Mouse (Mus musculus): Measurements from ENCODE around the gene Cd59a. TPM values are rescaled to one million over a fixed set of nuclear protein-coding genes. Genes with fewer than 3 reads are reported as not detected.
"Not testable (repeated sequence)": the region's sequence is repeated elsewhere in the genome, so short reads cannot be mapped to it uniquely, and the experiment has no call there.

Gene Cd59a
- 51.5 and 53.5 TPM in 2 replicates for polyA plus RNA-seq (2015; fragmentation: Nextera tagmentation; extraction: Ambion mirVana)

DNA sequence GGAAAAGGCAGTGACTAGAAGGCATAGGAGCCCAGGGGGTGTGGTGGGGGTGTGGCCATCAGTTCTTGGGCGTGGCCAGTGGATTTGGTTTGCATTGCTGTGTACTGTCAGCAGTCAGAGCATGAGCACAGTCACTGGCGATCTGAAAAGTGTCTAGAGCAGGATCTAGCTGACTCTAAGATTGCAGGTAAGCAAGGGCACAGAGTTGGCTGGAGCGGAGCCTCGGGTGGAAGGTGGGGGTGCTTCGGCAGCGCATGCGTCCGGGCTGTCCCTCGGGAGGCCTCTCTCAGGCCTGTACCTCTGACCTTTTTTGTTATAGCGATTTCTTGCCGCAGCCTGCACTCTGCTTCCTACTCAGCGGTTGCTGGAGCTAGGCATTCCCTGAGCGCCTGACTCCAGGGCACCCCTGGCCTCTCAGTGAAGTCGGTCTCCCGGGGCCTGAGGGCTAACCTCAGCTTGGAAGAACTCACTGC, at the start of gene Cd59a:
Gene Cd59a (plus strand): TSS at position 61 of the 473 bp plus-strand sequence.
- WGBS = 5% methylated on average over 15 of the region's 15 CpGs
- peaks cover 11% of the 10 kb centered on the region for H3K4me1 ChIP-seq (ENCODE audit: control insufficient read depth, insufficient read depth, low read length)
- no peaks in the 10 kb centered on the region for H3K27me3 ChIP-seq (ENCODE audit: control insufficient read depth, insufficient read depth, low read length)
- peak within 1 kb of the TSS; percentile 88 for H3K27ac ChIP-seq (ENCODE audit: low read length)
- H3K9ac ChIP-seq (ENCODE audit: low read length) = peak within 1 kb of the TSS; percentile 74
- no peaks in the 10 kb centered on the region for H3K9me3 ChIP-seq (replicated peaks; ENCODE audit: control insufficient read depth, low read length)
- no peaks in the 10 kb centered on the region for H3K36me3 ChIP-seq (ENCODE audit: control insufficient read depth, insufficient read depth)
- peak; percentile 91 for ATAC-seq (replicated peaks; ENCODE audit: extremely low read depth, insufficient read depth, low FRiP score)
- peak within 1 kb of the TSS; percentile 64 for H3K4me2 ChIP-seq (ENCODE audit: low read depth, low read length)
- H3K4me3 ChIP-seq (ENCODE audit: low read length) = peak within 1 kb of the TSS; percentile 74

DNA sequence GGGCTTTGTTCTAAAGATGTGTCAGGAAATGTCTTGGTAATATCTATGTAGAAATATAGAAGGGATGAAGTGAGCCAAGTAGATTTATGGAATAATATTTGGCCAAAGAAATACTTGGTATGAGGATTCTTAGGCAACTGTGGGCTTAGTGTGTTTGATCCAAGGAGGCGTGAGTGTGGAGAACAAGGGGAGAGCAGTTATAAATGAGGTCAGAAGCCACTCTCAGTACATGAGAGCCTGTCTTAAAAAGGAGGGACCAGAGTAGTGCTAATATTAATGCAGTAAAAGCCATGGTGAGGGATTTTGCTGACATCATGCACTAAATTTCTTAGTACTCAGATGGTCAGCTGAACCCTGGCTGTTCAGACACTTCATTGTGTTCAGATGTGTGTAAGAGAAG, 37.2 kb upstream of the Cd59a start:
- Histone ChIP-seq H3K4me3 (ENCODE audit: low read length) (no peak overlapping the region), H3K9me3 (replicated peaks; ENCODE audit: control insufficient read depth, low read length) (no peaks in the 10 kb centered on the region), H3K9ac (ENCODE audit: low read length) (no peak overlapping the region), H3K27ac (ENCODE audit: low read length) (no peak overlapping the region), H3K27me3 (ENCODE audit: control insufficient read depth, insufficient read depth, low read length) (no peaks in the 10 kb centered on the region), H3K4me1 (ENCODE audit: control insufficient read depth, insufficient read depth, low read length) (no peaks in the 10 kb centered on the region), H3K36me3 (ENCODE audit: control insufficient read depth, insufficient read depth) (peaks cover 35% of the 10 kb centered on the region), H3K4me2 (ENCODE audit: low read depth, low read length) (no peak overlapping the region)
- 88% methylated on average over 1 of the region's 1 CpGs for WGBS
- no peak for ATAC-seq (replicated peaks; ENCODE audit: extremely low read depth, insufficient read depth, low FRiP score)

DNA sequence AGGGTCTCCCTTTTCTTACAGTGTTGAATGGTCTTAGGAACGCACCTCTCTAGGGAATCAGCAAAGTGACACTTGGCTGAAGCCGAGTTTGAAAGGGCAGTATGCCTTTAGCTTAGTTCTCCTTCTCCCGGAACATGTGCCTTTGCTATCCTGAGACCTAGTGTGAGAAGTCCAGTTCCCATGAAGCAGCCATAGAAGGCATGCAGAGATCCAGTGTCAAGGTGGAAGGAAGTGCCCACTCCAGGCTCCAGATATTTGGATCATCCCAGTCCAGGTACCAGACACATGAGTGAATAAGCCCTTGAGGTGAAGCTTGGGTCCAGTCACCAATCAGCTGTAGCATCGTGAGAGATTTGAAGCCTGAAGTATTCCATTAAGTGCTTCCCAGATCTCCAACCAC, 36.6 kb upstream of the Cd59a start:
- Histone ChIP-seq H3K27me3 (ENCODE audit: control insufficient read depth, insufficient read depth, low read length) (no peaks in the 10 kb centered on the region), H3K36me3 (ENCODE audit: control insufficient read depth, insufficient read depth) (peaks cover 31% of the 10 kb centered on the region), H3K4me1 (ENCODE audit: control insufficient read depth, insufficient read depth, low read length) (no peaks in the 10 kb centered on the region), H3K9ac (ENCODE audit: low read length) (no peak overlapping the region), H3K4me2 (ENCODE audit: low read depth, low read length) (no peak overlapping the region), H3K9me3 (replicated peaks; ENCODE audit: control insufficient read depth, low read length) (no peaks in the 10 kb centered on the region; the same call in 1 of the 2 replicates), H3K27ac (ENCODE audit: low read length) (no peak overlapping the region), H3K4me3 (ENCODE audit: low read length) (no peak overlapping the region)
- WGBS = 90% methylated on average over 4 of the region's 4 CpGs
- ATAC-seq (replicated peaks; ENCODE audit: extremely low read depth, insufficient read depth, low FRiP score) = no peak

DNA sequence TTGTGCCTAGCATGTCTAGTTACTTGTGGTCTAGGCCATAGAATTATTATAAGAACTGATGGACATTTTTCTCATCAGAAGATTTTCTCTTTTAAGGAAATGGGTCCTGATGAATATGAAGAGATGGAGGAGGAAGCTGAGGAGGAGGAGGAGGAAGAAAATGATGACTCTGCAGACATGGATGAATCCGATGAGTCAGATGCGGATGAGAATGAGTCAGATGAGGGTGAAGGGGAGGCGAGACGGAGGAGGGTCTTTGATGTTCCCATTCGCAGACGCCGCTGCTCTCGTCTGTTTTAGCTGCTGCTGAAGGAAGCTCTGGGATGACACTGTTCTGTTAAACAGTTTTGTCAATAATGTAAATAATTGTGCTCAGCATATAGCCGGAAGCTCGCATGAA, 35.8 kb upstream of the Cd59a start:
- no peak overlapping the region for H3K27ac ChIP-seq (ENCODE audit: low read length)
- no peak overlapping the region for H3K9ac ChIP-seq (ENCODE audit: low read length)
- no peaks in the 10 kb centered on the region for H3K27me3 ChIP-seq (ENCODE audit: control insufficient read depth, insufficient read depth, low read length)
- peaks cover 23% of the 10 kb centered on the region for H3K36me3 ChIP-seq (ENCODE audit: control insufficient read depth, insufficient read depth)
- no peak overlapping the region for H3K4me3 ChIP-seq (ENCODE audit: low read length)
- H3K9me3 ChIP-seq (replicated peaks; ENCODE audit: control insufficient read depth, low read length) = peaks cover 3% of the 10 kb centered on the region; the same call in 1 of the 2 replicates
- no peaks in the 10 kb centered on the region for H3K4me1 ChIP-seq (ENCODE audit: control insufficient read depth, insufficient read depth, low read length)
- no peak overlapping the region for H3K4me2 ChIP-seq (ENCODE audit: low read depth, low read length)
- WGBS = 78% methylated on average over 10 of the region's 10 CpGs
- ATAC-seq (replicated peaks; ENCODE audit: extremely low read depth, insufficient read depth, low FRiP score) = no peak

DNA sequence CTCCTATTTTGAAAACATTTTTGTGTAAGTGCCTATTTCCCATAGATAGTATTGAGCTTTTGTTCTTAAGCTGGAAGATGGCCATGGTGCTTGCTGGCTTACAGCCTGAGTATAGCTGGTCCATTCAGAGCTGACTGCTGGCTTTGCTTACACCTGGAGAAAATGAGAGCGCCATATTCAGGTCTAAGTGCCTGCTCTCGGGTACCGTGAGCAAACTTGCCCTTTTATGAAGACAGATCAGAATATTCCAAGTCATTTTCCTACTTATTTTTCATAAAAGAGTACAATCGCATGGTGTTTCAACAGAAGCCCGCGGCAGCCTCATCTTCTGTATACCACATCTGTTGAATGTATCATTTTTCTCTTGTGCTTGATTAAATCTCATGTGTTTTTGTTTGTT, 34.6 kb upstream of the Cd59a start:
- no peak overlapping the region for H3K9ac ChIP-seq (ENCODE audit: low read length)
- H3K4me3 ChIP-seq (ENCODE audit: low read length) = no peak overlapping the region
- H3K4me1 ChIP-seq (ENCODE audit: control insufficient read depth, insufficient read depth, low read length) = no peaks in the 10 kb centered on the region
- peaks cover 17% of the 10 kb centered on the region for H3K36me3 ChIP-seq (ENCODE audit: control insufficient read depth, insufficient read depth)
- H3K9me3 ChIP-seq (replicated peaks; ENCODE audit: control insufficient read depth, low read length) = peaks cover 3% of the 10 kb centered on the region; the same call in 1 of the 2 replicates
- no peaks in the 10 kb centered on the region for H3K27me3 ChIP-seq (ENCODE audit: control insufficient read depth, insufficient read depth, low read length)
- WGBS = 95% methylated on average over 6 of the region's 6 CpGs
- no peak for ATAC-seq (replicated peaks; ENCODE audit: extremely low read depth, insufficient read depth, low FRiP score)
- H3K27ac ChIP-seq (ENCODE audit: low read length) = no peak overlapping the region
- H3K4me2 ChIP-seq (ENCODE audit: low read depth, low read length) = no peak overlapping the region

DNA sequence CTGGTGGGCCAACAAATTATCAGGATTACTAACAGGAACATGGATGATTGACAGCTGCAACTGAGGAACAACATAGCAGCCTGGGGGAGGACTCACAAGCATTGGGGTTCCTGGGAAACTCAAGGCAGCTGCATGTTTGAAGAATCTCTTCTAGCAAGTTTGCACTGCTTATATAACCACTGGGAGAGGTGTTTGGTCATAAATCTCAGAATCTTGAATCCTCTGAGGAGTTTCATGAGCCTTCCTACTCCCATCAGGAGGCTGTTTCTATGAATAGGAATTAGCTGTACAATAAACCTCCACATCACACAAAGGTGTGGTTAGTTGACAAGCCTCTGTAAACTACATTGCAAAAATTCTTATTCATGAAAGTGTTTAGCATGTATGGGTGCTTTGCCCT, 32.9 kb upstream of the Cd59a start:
- Histone ChIP-seq H3K4me2 (ENCODE audit: low read depth, low read length) (no peak overlapping the region), H3K27ac (ENCODE audit: low read length) (no peak overlapping the region), H3K9me3 (replicated peaks; ENCODE audit: control insufficient read depth, low read length) (peaks cover 3% of the 10 kb centered on the region; the same call in 1 of the 2 replicates), H3K4me3 (ENCODE audit: low read length) (no peak overlapping the region), H3K27me3 (ENCODE audit: control insufficient read depth, insufficient read depth, low read length) (no peaks in the 10 kb centered on the region), H3K36me3 (ENCODE audit: control insufficient read depth, insufficient read depth) (peaks cover 17% of the 10 kb centered on the region), H3K9ac (ENCODE audit: low read length) (no peak overlapping the region), H3K4me1 (ENCODE audit: control insufficient read depth, insufficient read depth, low read length) (no peaks in the 10 kb centered on the region)
- no peak for ATAC-seq (replicated peaks; ENCODE audit: extremely low read depth, insufficient read depth, low FRiP score)

DNA sequence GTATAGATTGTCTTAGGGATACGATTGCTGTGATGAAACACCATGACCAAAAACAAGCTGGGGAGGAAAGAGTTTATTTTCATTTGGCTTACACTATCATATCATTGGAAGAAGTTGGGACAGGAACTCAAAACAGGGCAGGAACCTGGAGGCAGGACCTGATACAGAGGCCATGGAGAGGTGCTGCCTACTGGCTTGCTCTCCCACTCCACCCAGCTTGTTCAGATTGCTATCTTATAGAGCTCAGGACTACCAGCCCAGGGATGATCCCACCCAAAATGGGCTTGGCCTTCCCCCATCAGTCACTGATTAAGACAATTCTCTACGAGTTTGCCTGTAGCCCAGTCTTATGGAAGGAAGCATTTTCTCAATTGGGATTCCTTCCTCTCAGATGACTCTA, 31.4 kb upstream of the Cd59a start:
- ATAC-seq (replicated peaks; ENCODE audit: extremely low read depth, insufficient read depth, low FRiP score) = no peak
- 80% methylated on average over 2 of the region's 2 CpGs for WGBS
- Histone ChIP-seq H3K27me3 (ENCODE audit: control insufficient read depth, insufficient read depth, low read length) (no peaks in the 10 kb centered on the region), H3K36me3 (ENCODE audit: control insufficient read depth, insufficient read depth) (peaks cover 14% of the 10 kb centered on the region), H3K4me1 (ENCODE audit: control insufficient read depth, insufficient read depth, low read length) (no peaks in the 10 kb centered on the region), H3K4me2 (ENCODE audit: low read depth, low read length) (no peak overlapping the region), H3K9me3 (replicated peaks; ENCODE audit: control insufficient read depth, low read length) (peaks cover 3% of the 10 kb centered on the region; the same call in 1 of the 2 replicates), H3K27ac (ENCODE audit: low read length) (no peak overlapping the region), H3K4me3 (ENCODE audit: low read length) (no peak overlapping the region), H3K9ac (ENCODE audit: low read length) (no peak overlapping the region)

DNA sequence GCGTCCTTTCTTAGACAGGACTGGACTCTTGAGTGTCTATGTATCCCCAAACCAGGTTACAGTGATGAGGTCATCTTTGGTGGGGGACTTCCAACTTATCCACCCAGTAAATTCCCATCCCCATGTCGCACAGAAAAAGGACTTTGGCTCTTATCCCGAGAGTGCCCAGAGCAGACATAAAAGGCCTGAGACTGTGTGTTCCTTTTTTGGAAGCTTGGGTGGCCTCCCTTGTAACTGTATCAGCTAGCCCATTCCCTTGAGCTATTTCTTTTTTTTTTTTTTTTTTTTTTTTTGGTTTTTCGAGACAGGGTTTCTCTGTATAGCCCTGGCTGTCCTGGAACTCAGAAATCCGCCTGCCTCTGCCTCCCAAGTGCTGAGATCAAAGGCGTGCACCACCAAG, 30.1 kb upstream of the Cd59a start, which contains the start of gene Gm10912:
Gene Gm10912 (plus strand): TSS at position 301 of the 400 bp plus-strand sequence.
- not testable (repeated sequence) for H3K9me3 ChIP-seq (replicated peaks; ENCODE audit: control insufficient read depth, low read length); ATAC-seq (replicated peaks; ENCODE audit: extremely low read depth, insufficient read depth, low FRiP score); H3K27ac ChIP-seq (ENCODE audit: low read length); H3K4me1 ChIP-seq (ENCODE audit: control insufficient read depth, insufficient read depth, low read length); H3K27me3 ChIP-seq (ENCODE audit: control insufficient read depth, insufficient read depth, low read length); H3K36me3 ChIP-seq (ENCODE audit: control insufficient read depth, insufficient read depth); H3K4me2 ChIP-seq (ENCODE audit: low read depth, low read length); H3K4me3 ChIP-seq (ENCODE audit: low read length); H3K9ac ChIP-seq (ENCODE audit: low read length)
- 87% methylated on average over 5 of the region's 6 CpGs for WGBS

DNA sequence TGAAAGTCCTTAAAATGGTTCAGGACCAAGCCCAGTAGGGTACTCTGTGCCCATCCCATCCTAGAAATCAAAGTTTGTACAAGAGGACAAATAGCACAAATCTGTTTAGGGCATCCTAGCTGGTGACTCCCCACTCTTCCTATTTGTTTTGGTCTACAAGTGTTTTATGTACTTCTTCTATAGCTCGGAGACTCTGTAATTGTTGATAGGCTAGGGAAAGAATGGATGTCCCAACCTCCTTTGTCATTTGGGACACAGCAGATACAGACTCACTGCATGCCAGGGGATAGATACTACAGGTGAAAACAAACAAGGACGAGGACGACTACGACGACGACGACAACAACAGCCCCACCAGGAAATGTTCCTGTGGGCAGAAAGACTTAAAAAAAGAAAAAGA, 27.2 kb upstream of the Cd59a start, which contains the start of gene Gm10799:
Gene Gm10799 (minus strand): TSS at position 101 of the 400 bp plus-strand sequence.
- H3K4me2 ChIP-seq (ENCODE audit: low read depth, low read length); H3K27ac ChIP-seq (ENCODE audit: low read length); H3K9me3 ChIP-seq (replicated peaks; ENCODE audit: control insufficient read depth, low read length); H3K27me3 ChIP-seq (ENCODE audit: control insufficient read depth, insufficient read depth, low read length); ATAC-seq (replicated peaks; ENCODE audit: extremely low read depth, insufficient read depth, low FRiP score); H3K4me1 ChIP-seq (ENCODE audit: control insufficient read depth, insufficient read depth, low read length); H3K36me3 ChIP-seq (ENCODE audit: control insufficient read depth, insufficient read depth); H3K9ac ChIP-seq (ENCODE audit: low read length); H3K4me3 ChIP-seq (ENCODE audit: low read length): not testable (repeated sequence)
- 65% methylated on average over 7 of the region's 7 CpGs for WGBS

Measured in heart, embryonic 16.5 days (tissue).